Mouse (Mus musculus): ENCODE results near the gene Myef2.

DNA sequence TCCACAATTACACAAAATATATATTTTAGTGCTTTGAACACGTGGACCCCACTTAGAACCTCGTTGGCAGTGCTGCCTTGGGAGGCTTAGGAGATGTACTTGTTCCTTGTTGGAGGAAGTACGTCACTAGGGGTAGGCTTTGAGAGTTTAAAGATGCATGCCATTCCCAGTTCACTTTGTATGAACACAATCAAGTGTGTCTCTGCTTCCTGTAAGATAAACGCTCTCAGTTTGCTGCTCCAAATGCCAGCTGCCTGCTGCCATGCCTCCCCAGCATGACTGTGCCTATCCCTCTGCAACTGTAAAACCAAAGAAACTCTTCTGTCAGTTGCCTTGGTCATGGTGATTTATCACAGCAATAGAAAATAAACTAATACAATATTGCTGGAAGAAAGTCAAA is 2.4 kb upstream of the Myef2 start:
- TF ChIP-seq EP300 (IDR thresholded peaks at IDR 0.05; ENCODE audit: low read depth) (no peak), CTCF (IDR thresholded peaks at IDR 0.05; ENCODE audit: low read depth) (no peak)

All from liver, postnatal 0 days (tissue).